Mouse (Mus musculus): ENCODE data around the gene Cyp46a1.

GRCm38 (mm10) chr12:108307553-108307952 lies 26.6 kb upstream of the Cyp46a1 start:
- TF ChIP-seq CTCF (conservative IDR thresholded peaks at IDR 0.05 in 1 of 2, IDR thresholded peaks at IDR 0.05 in 1 of 2; ENCODE audit: low read depth in 2 of 2, low read length in 2 of 2) (peak; percentile 31 to 43; a peak in 3 of 4 replicates), MAX (IDR thresholded peaks at IDR 0.05; ENCODE audit: low read length) (no peak), TCF12 (IDR thresholded peaks at IDR 0.05; ENCODE audit: low read depth, low read length) (no peak), KAT2A (IDR thresholded peaks at IDR 0.05; ENCODE audit: insufficient replicate concordance, low read length) (no peak)
